Mouse (Mus musculus) C2C12 (cell line): Measurements from ENCODE around the gene Cdk19. TPM values are rescaled to one million over a fixed set of nuclear protein-coding genes. Genes with fewer than 3 reads are reported as not detected.
"Not testable (repeated sequence)": the region's sequence is repeated elsewhere in the genome, so short reads cannot be mapped to it uniquely, and the experiment has no call there.

Source experiments
- H3K27me3 ChIP-seq: one replicate; pipeline ENCODE4 v1.6.1; 2011; ENCODE audit not compliant: control insufficient read depth, insufficient read depth, insufficient read length
- H3K36me3 ChIP-seq: one replicate; pipeline ENCODE4 v1.6.1; 2011; ENCODE audit not compliant: control insufficient read depth, insufficient read depth
- H3K4me3 ChIP-seq: one replicate; pipeline ENCODE4 v1.5.1; 2011; ENCODE audit warnings: mild to moderate bottlenecking, control low read depth; ENCODE audit not compliant: poor library complexity, insufficient read depth, severe bottlenecking
- H3K79me2 ChIP-seq: one replicate; pipeline ENCODE4 v1.6.1; 2011; ENCODE audit not compliant: control insufficient read depth, insufficient read depth
- H3K79me3 ChIP-seq: one replicate; pipeline ENCODE4 v1.6.1; 2011; ENCODE audit warnings: low read depth, control low read depth
- H3ac ChIP-seq: one replicate; pipeline ENCODE3; 2011; ENCODE audit warnings: low read depth; ENCODE audit not compliant: control insufficient read depth, insufficient read length
- CEBPB ChIP-seq: IDR thresholded peaks from one replicate; pipeline ENCODE4 v1.6.1; 2011; ENCODE audit warnings: low read depth, mild to moderate bottlenecking, control low read depth, moderate library complexity
- CTCF ChIP-seq: IDR thresholded peaks from one replicate; pipeline ENCODE4 v1.5.1; 2011; ENCODE audit not compliant: control insufficient read depth, insufficient read depth, insufficient read length
- FOSL1 ChIP-seq: IDR thresholded peaks from one replicate; pipeline ENCODE4 v1.8.0; 2011; ENCODE audit warnings: mild to moderate bottlenecking, low read length; ENCODE audit not compliant: poor library complexity, insufficient read depth, severe bottlenecking
- MAX ChIP-seq: IDR thresholded peaks from one replicate; pipeline ENCODE4 v1.6.1; 2011; ENCODE audit warnings: mild to moderate bottlenecking, control low read depth
- MYOD1 ChIP-seq: IDR thresholded peaks from one replicate; pipeline ENCODE4 v1.6.1; 2011; ENCODE audit warnings: low read depth; ENCODE audit not compliant: control insufficient read depth, insufficient read length
- MYOG ChIP-seq: IDR thresholded peaks from one replicate; pipeline ENCODE4 v1.6.1; 2011; ENCODE audit not compliant: control insufficient read depth, insufficient read length; ENCODE audit errors: extremely low read depth
- USF1 ChIP-seq: IDR thresholded peaks from one replicate; pipeline ENCODE4 v1.6.1; 2011; ENCODE audit warnings: low read depth, mild to moderate bottlenecking, control low read depth, moderate library complexity
- polyA plus RNA-seq: library from polyadenylated mRNA; unstranded; fragments of >200 nt; fragmentation: generic; extraction: Trizol; gene quantifications from one replicate; pipeline ENCODE4 v1.2.1, GENCODE M21; 2012; ENCODE audit warnings: missing spikeins

Cdk19 gene
- polyA plus RNA-seq, 1 experiment: 3.9 TPM

DNA sequence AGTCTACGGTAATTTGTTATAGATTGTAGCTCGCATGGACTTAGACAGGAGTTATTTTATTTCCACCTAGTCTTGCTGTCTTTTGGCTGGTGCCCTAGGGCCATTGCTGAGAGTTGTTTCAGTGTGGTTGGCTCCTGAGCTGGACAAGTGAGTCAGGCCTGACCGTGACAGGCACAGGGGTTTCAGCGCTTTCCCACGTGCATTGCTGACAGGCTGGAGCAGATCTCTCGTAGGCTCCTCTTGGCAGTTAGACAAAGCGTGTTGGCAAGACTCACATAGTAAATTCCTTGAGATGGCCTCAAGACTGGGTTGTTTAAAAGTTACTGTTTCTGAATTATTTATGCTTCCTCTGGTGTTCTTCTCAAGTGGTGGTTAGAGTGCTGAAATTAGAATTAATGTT is 77.6 kb downstream of the Cdk19 start:
- H3K36me3 ChIP-seq: no peaks in the 10 kb centered on the region
- H3K79me2 ChIP-seq: no peaks in the 10 kb centered on the region
- no peaks in the 10 kb centered on the region for H3K27me3 ChIP-seq
- H3ac ChIP-seq: no peak overlapping the region
- TF ChIP-seq MAX: peak; percentile 59
- TF ChIP-seq FOSL1: no peak
- H3K79me3 ChIP-seq: no peaks in the 10 kb centered on the region
- H3K4me3 ChIP-seq: no peak overlapping the region

GRCm38 (mm10) chr10:40419841-40420240 is 80.5 kb downstream of the Cdk19 start:
- Histone ChIP-seq H3K4me3 (no peak overlapping the region), H3K27me3 (no peaks in the 10 kb centered on the region), H3K36me3 (no peaks in the 10 kb centered on the region), H3K79me3 (no peaks in the 10 kb centered on the region), H3K79me2 (no peaks in the 10 kb centered on the region), H3ac (no peak overlapping the region)
- TF ChIP-seq MAX (no peak), MYOD1 (no peak), USF1 (no peak), CEBPB (no peak), CTCF (no peak), MYOG (no peak), FOSL1 (no peak)

DNA sequence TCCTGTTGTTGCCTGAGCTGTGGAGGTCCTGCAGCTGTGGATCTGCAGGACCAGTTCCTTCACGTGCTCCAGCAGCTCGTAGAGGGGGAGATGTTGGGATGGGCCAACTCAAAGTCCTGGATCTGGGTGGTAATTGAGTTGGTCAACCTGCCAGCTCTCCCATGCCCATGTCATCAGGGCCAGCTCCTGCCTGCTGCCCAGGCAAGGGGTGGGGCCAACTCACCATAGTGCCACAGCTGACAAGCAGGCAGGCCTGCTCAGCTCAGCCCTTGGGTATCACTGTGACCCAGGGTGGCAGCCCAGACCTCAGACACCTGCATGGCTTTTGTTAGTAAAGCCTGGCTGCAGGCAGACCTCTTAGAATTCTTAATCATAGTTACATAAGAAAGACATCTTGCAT is 81.3 kb downstream of the Cdk19 start:
- Histone ChIP-seq H3K4me3 (no peak overlapping the region), H3K36me3 (no peaks in the 10 kb centered on the region), H3K79me3 (no peaks in the 10 kb centered on the region), H3ac (no peak overlapping the region), H3K79me2 (no peaks in the 10 kb centered on the region), H3K27me3 (no peaks in the 10 kb centered on the region)
- no peak for TF ChIP-seq CEBPB
- TF ChIP-seq USF1: no peak
- TF ChIP-seq CTCF: no peak
- TF ChIP-seq FOSL1: no peak
- no peak for TF ChIP-seq MYOG
- TF ChIP-seq MAX: no peak
- no peak for TF ChIP-seq MYOD1

DNA sequence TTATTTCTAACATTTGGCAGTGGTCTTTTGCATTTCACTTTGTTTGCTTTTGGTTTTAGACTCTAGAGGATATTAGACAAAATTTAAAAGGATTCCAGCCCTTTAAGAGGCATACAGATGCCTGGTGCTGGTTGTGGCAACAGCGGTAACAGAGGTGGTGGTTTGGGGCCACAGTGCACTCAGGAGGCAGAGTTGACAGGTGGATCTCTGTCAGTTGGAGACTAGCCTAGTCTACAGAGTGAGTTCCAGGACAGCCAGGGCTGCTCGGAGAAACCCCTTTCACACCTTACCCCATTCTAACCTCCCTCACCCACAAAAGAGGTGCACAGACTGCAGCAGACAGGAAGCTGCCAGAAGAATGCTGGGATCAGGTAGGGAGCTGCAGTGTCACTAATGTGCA is 82.4 kb downstream of the Cdk19 start:
- Histone ChIP-seq H3K79me2 (no peaks in the 10 kb centered on the region), H3K4me3 (no peak overlapping the region), H3K79me3 (no peaks in the 10 kb centered on the region), H3K27me3 (no peaks in the 10 kb centered on the region), H3ac (no peak overlapping the region), H3K36me3 (no peaks in the 10 kb centered on the region)
- TF ChIP-seq MAX (no peak), CEBPB (no peak), CTCF (no peak), MYOD1 (no peak), MYOG (no peak), FOSL1 (no peak), USF1 (no peak)

DNA sequence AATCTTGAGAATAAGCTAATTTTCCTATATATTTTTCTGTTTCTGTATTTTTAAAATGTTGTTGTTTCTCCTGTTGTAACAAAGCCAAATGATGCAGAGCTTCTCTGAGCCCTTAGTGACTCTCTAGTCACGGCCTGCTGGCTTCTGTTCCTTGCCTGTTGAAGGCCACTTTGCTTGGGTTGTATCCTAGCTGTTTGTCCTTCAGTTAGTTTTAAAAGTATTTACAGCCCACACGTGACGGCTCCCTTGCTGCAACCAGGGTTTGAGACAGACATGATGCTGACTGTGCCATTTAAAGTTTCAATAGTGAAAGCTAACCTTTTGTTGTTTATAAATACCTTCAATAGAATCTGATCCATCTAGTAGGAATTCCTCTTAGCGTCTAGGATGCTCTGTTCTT is 83.3 kb downstream of the Cdk19 start:
- no peaks in the 10 kb centered on the region for H3K79me2 ChIP-seq
- no peaks in the 10 kb centered on the region for H3K36me3 ChIP-seq
- H3K27me3 ChIP-seq: no peaks in the 10 kb centered on the region
- H3ac ChIP-seq: no peak overlapping the region
- no peak overlapping the region for H3K4me3 ChIP-seq
- no peak for TF ChIP-seq MYOD1
- TF ChIP-seq MAX: no peak
- TF ChIP-seq MYOG: no peak
- no peak for TF ChIP-seq CTCF
- no peak for TF ChIP-seq USF1
- no peak for TF ChIP-seq FOSL1
- TF ChIP-seq CEBPB: no peak
- H3K79me3 ChIP-seq: no peaks in the 10 kb centered on the region

DNA sequence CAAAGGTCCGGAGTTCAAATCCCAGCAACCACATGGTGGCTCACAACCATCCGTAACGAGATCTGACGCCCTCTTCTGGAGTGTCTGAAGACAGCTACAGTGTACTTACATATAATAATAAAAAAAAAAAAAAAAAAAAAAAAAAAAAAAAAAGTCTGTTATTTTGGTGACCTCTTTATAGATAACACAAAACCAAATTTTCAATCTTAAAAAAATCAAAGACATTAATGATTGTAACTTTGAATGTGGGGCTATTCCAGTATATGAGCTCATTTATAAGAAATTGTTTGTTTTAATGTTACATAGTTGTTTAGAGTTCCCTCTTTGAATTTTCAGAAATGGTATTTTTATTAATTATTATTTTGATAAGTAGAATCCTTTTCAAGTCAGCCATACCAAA is 85.1 kb downstream of the Cdk19 start:
- not testable (repeated sequence) for H3K27me3 ChIP-seq, H3K79me2 ChIP-seq, H3K36me3 ChIP-seq, H3K79me3 ChIP-seq, H3K4me3 ChIP-seq, H3ac ChIP-seq
